Mouse (Mus musculus) cerebellum, postnatal 25 days (tissue): Measurements from ENCODE around the gene Zic1.

ENCODE experiments used
- DNase-seq, 2 experiments: peaks; one replicate each; pipeline ENCODE4 v3.0.0; 2021; ENCODE audit warnings: mixed read lengths in 2 of 2

Gene Zic1

GRCm38 (mm10) chr9:91384136-91384500, 18.5 kb upstream of the Zic1 start:
- peak; percentile 71 to 76 for DNase-seq

GRCm38 (mm10) chr9:91383441-91384135, 18.0 kb upstream of the Zic1 start:
- peak; percentile 79 to 80 for DNase-seq

- DNase-seq: peak; percentile 66 to 79
Measured at GRCm38 (mm10) chr9:91382471-91383255, 17.1 kb upstream of the Zic1 start.

- no peak for DNase-seq
Measured at GRCm38 (mm10) chr9:91382111-91382379, 16.4 kb upstream of the Zic1 start.

- DNase-seq: peak; percentile 93 to 96
Measured at GRCm38 (mm10) chr9:91381284-91382110, 15.9 kb upstream of the Zic1 start.

- DNase-seq: peak; percentile 73 to 76
Measured at GRCm38 (mm10) chr9:91380458-91380914, 14.9 kb upstream of the Zic1 start.

- DNase-seq: peak in 1 of 2 experiments; percentile 60
Measured at GRCm38 (mm10) chr9:91379781-91380457, 14.3 kb upstream of the Zic1 start.

GRCm38 (mm10) chr9:91379300-91379635, 13.7 kb upstream of the Zic1 start:
- DNase-seq: no peak

- DNase-seq: peak; percentile 82 to 88
Measured at GRCm38 (mm10) chr9:91378411-91379299, 13.0 kb upstream of the Zic1 start.

GRCm38 (mm10) chr9:91377873-91378150, 12.2 kb upstream of the Zic1 start:
- DNase-seq: peak; percentile 79 to 86

GRCm38 (mm10) chr9:91377036-91377872, 11.6 kb upstream of the Zic1 start:
- peak; percentile 72 to 73 for DNase-seq

- DNase-seq: peak; percentile 15 to 21
Measured at GRCm38 (mm10) chr9:91374665-91375064, 9.1 kb upstream of the Zic1 start.

- DNase-seq: peak; percentile 39 to 41
Measured at GRCm38 (mm10) chr9:91373811-91374575, 8.4 kb upstream of the Zic1 start.

- DNase-seq: peak; percentile 16 to 32
Measured at GRCm38 (mm10) chr9:91371608-91372007, 6.0 kb upstream of the Zic1 start.

- DNase-seq: peak in 1 of 2 experiments; percentile 46
Measured at GRCm38 (mm10) chr9:91371011-91371410, 5.4 kb upstream of the Zic1 start.

GRCm38 (mm10) chr9:91370191-91370708, 4.6 kb upstream of the Zic1 start:
- DNase-seq: peak; percentile 55 to 73

GRCm38 (mm10) chr9:91369293-91369991, 3.8 kb upstream of the Zic1 start:
- DNase-seq: peak; percentile 68 to 72

- DNase-seq: no peak
Measured at GRCm38 (mm10) chr9:91368946-91369292, 3.3 kb upstream of the Zic1 start.

- peak; percentile 68 to 71 for DNase-seq
Measured at GRCm38 (mm10) chr9:91368150-91368549, 2.5 kb upstream of the Zic1 start.
